Mouse (Mus musculus) v-Abl transformed pro-B cells (cell line): ENCODE data around the gene Sec14l1.

Experiments
- in situ Hi-C, 2 experiments: fragments of 400-800 bp; cut with MboI; formaldehyde crosslinking; loops; one replicate each; pipeline ENCODE4 v1.15.1; 2025; ENCODE audit not compliant: unreplicated experiment in 2 of 2

The Sec14l1 gene

DNA sequence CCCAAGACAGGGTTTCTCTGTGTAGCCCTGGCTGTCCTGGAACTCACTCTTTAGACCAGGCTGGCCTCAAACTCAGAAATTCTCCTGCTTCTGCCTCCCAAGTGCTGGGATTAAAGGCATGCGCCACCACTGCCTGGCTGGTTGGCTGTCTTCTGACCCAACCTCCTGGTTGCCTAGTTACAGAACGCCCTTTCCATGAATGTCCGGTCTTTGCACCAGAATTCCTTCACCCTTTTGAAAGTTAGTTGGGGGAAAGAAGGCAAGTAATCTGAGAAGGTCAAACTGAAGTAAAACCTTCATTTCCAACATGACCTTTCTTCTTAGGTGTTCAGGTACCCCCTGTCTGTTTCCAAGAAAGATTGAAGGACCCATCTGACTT is 31.1 kb upstream of the Sec14l1 start:
- in situ Hi-C loops, result loop anchor here (5.0 to 25.0 kb wide), 3 partner anchors 33 to 753 kb away; partner anchors contain the start of genes Afmid (in 1 of the 2), Birc5 (in 1 of the 2), Sec14l1 (in 1 of the 2) and Tk1 (in 1 of the 2)

DNA sequence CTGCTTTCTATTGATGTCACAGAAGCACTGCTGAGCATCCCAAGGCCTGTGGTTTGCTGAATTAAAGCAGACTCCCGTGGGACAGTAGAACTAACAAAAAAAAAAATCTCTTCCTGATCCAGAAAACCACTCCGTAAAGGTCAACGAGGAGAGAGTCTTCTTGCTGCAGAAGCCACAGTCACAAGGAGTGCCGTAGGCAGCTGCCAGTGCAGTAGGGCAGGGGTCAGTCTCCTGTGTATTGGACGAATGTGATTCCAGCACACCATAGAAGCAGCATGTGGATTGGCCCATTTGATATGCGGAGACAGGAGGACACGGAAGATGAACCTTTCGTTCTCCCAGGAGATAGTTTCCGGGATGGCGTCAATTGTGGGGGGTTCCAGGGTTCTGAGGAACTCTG is 28.8 kb upstream of the Sec14l1 start:
- in situ Hi-C loops, result loop anchor here in 1 of 2 experiments (25.0 kb wide), 1 partner anchor 751 kb away; the partner anchor contains the start of genes Afmid, Birc5 and Tk1

DNA sequence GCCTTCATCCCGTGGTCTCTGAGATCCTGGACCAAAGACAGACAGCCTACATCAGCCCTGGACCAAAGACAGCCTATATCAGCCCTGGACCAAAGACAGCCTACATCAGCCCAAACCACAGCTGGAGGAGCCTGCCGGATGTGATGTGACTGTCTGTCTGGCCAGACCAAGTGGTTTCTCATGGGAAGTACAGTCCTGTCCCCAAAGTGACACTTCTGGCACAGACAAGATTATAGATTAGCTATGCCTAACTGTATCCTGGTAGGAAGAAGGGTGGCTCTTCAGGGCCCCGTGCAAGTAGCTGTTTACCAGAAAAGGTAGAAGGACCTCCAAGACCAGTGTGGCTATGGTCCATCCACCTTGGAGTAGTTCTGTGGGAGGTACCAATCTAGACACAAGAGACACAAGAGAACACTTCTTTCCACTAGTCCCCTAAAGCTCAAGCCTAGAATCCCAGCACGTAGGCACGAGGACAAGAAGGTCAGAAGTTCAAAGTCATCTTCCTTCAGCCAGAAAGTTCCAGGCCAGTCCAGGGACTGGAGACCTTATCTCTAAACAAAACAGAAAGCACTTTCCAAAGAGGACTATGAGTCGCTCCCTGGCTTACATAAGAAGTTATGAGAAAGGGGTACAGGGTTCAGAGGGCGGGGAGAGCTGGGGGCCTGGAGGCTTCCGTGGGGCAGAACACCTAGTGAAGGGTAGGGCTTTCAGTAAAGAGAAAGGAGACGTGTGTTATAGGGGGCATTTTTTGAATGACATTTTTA is 27.8 kb upstream of the Sec14l1 start:
- in situ Hi-C loops, result loop anchor here in 1 of 2 experiments (25.0 kb wide), 1 partner anchor 750 kb away; the partner anchor contains the start of genes Afmid, Birc5 and Tk1

DNA sequence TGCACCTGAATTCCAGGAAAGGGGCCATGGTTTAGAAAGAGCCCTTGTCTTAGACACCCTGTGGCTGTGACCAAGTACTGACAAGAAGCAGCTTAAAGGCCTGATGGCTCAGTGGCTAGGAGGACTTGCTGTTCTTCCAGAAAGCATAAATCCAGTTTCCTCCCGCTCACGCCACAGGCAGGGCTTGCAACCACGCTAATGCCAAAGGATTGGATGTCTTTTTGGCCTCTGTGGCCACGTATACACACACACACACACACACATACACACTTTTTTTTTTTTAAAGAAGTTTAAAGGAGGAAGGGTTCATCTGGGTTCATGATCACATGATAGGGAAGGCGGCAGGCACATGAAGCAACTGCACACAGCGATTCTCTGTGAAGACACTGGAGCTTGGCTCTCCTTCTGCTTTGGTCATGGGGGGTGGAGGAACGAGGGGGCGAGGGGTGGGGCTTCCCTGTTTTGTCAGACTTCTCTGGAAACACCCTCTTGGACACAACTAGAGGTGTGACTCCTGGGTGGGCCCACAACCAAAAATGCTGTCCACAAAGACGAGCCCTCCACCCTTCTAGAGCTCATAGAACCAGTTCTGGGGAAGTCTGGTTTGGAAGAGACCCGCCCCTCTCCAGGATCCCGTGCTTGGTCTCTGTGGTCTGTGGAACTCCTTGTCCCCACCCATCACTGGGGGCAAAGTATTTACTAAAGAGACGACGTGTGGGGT is 26.5 kb upstream of the Sec14l1 start:
- in situ Hi-C loops, result loop anchor here in 1 of 2 experiments (25.0 kb wide), 1 partner anchor 749 kb away; the partner anchor contains the start of genes Afmid, Birc5 and Tk1

DNA sequence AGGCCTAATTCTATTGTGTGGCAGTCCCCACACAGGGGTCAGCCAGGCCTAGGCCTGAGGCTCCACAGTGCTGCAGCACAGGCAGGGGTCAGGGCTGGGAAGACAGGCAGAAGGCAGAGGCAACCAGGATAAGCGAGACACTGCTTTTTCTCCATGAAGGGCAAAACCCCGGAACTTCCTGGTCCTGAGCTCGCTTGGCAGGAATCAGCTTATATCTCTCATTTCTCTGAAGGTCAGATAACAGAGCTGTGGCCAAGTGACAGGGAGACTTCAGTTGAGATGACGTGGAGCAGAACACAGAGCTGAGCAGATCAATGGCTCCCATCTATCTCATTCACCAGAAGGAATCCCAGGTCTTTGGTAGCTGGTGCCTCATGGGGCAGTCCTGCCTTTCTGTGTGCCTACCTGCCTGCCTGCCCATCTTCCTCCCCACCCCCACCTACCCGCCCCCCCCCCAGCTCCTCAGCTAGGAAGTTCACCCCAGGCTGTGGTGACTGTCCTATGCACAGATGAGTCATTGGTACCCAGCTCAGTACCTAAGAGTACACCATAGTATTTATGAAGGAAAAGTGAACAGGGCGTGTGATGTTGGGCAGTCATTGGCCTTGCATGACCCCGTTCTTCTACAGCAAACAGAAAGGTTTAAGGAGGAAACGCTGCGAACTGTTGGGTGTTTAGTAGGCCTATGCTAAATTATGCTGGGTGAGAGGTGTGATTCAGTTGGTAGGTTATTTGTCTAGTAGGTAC is 25.1 kb upstream of the Sec14l1 start:
- in situ Hi-C loops, result loop anchor here in 1 of 2 experiments (25.0 kb wide), 1 partner anchor 747 kb away; the partner anchor contains the start of genes Afmid, Birc5 and Tk1

DNA sequence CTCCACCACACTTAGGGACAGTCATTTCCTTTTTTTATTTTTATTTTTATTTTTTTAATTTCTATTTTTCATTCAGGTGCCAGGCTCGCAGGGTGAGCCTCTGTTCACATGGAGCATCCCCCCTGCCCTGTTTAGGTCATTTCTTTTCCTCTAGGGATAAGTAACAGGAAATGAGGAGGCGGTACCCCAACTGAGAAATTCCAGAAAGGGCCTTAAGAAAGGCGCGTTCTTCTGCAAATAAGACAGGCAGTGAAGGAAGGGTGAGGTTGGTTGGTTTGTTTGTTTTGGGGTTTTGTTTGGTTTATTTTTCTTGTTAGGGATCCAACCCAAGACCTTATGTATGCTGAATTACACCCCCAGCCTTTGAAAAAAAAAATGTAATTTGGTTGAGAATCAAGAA is 23.6 kb upstream of the Sec14l1 start:
- in situ Hi-C loops, result loop anchor here in 1 of 2 experiments (25.0 kb wide), 1 partner anchor 746 kb away; the partner anchor contains the start of genes Afmid, Birc5 and Tk1

DNA sequence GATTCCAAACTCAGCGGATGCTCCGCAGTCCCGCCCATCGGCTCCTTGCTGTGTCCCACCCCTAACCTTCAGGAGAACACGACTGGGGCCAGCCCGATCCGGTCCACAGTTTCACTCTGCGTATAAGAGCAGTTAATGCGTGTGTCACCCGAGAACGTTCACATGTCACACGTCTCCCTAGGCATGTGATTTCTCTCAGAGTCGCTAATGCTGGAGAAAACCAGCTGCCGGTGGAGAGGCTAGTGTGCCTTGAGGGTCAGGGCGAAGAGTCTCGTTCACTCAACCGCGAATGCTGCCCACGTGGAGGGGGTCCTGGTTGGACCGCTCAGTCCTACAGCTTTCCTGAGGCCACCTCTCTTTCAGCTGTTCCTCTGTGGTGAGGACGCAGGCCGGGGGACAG is 23.1 kb upstream of the Sec14l1 start:
- in situ Hi-C loops, result loop anchor here in 1 of 2 experiments (25.0 kb wide), 1 partner anchor 745 kb away; the partner anchor contains the start of genes Afmid, Birc5 and Tk1

DNA sequence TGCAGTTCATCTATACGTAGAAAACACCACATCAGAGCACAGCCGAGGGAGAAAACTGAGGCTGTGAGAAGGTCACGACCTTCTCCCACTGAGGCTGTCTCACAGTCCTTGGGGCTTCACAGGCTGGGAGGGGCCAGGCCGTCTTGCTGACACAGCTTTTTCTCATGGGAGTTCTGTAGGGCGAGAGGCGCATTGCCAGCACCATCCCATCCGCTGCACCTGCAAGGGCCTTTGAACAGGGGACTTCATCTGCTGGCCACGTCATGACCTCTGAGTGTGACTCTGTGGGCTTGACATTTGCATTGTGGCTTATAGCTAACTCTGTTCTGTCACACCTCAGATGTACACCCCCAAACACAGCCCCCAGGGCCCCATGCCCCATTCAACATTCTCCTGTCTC is 22.3 kb upstream of the Sec14l1 start:
- in situ Hi-C loops, result loop anchor here in 1 of 2 experiments (25.0 kb wide), 1 partner anchor 745 kb away; the partner anchor contains the start of genes Afmid, Birc5 and Tk1

DNA sequence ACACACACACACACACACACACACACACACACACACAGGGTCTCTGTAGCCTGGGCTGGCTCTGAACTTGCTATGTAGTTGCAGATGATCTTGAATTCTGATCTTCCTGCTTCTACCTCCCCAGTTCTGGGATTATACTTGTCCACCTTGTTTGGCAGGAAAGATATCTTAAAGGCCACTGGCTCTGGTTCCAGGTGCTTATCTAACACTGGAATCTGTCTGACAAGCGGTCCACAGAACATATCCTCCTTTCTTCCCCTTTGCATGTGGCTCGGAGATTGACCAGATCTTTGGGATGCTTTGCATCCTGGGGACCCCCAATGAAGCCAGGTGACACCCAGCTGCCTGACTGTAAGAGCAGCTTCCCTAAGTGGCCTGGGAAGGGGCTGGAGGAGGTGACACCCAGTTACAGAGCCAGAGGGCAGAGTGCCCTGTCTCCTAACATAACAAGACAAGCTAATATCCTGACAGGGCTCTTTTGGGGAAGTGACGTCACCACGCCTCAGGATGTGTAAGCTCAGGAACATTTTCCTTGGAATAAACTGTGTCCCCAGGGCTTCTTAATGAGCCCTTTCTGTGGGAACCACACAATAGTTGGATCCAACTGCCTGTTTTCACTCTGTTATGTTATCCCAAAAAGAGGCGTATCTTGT is 20.9 kb upstream of the Sec14l1 start:
- in situ Hi-C loops, result loop anchor here in 1 of 2 experiments (25.0 kb wide), 1 partner anchor 743 kb away; the partner anchor contains the start of genes Afmid, Birc5 and Tk1

DNA sequence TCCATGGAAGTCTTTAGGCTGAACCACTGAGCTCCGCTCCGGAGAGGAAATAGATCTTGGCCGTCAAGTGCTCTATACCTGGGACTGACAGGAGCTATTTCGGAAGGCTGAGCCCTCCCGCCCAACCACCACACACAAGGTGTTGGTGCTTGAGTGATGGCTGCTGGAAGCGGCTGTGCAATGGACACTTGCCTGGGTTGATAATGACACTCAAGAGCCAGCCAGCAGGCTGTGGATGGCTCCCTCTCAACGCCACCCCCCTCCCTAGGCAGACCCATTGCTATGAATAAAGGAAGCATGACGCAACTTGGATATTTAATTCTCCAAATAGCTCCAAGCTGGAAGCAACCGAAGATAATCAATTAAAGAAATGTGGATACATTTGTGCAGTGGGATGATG is 20.3 kb upstream of the Sec14l1 start:
- in situ Hi-C loops, result loop anchor here in 1 of 2 experiments (25.0 kb wide), 1 partner anchor 743 kb away; the partner anchor contains the start of genes Afmid, Birc5 and Tk1

DNA sequence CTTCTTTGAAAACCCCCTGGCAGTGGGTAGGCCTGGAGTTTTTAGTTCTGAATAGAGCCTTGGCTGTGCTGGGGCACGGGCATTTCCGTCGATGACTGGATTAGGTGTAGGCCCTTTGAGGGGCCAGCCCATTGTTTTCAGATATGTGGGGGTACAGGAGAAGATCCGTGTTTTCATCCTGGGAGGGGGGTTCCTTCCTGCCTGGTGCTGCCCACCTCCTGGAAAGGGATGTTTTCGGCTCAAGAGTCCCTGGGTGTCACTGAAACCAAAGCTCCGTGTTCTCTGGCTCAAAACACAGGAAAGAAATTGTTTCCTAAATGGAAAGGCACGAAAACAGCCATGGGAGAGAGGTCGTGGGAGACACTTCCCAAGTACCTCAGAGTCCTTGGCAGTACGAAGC is 17.9 kb upstream of the Sec14l1 start:
- in situ Hi-C loops, result loop anchor here in 1 of 2 experiments (25.0 kb wide), 1 partner anchor 740 kb away; the partner anchor contains the start of genes Afmid, Birc5 and Tk1

DNA sequence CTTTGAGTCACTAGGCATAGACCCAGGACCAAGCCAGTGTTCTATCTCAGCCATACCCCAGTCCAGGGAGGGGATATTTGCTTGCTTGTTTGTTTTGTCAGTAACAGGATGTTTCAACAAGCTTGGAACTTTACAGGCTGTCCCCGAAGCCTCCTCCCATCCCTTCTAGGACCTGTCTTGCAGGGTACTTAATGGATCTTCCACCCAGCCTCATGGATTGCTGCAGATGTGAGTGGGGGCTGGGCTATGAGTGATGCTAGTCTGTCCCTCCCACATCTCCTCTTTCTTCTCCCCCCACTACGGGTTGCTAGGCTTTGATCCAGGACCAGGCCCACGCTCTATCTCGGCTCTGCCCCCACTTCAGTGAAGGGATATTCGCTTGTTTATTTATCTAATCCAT is 16.8 kb upstream of the Sec14l1 start:
- in situ Hi-C loops, result loop anchor here in 1 of 2 experiments (25.0 kb wide), 1 partner anchor 739 kb away; the partner anchor contains the start of genes Afmid, Birc5 and Tk1

DNA sequence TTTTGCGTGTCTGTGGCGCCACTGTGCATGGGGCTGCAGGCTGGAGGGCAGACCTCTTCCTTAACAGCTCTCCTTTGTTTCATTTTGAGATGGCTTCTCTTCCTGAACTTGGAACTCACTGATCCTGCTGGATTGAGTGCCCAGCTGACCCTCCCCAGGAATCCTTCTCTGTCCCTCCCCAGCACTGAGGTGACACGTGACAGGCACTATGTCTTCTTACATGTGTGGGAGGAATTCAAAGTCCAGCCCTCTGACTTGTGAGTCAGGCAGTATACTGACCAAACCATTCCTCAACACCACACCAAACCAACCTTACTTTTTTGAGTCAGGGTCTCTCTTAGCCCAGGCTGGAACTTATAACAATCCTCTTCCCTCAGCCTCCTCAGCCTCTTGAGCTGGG is 16.2 kb upstream of the Sec14l1 start:
- in situ Hi-C loops, result loop anchor here in 1 of 2 experiments (25.0 kb wide), 1 partner anchor 739 kb away; the partner anchor contains the start of genes Afmid, Birc5 and Tk1

DNA sequence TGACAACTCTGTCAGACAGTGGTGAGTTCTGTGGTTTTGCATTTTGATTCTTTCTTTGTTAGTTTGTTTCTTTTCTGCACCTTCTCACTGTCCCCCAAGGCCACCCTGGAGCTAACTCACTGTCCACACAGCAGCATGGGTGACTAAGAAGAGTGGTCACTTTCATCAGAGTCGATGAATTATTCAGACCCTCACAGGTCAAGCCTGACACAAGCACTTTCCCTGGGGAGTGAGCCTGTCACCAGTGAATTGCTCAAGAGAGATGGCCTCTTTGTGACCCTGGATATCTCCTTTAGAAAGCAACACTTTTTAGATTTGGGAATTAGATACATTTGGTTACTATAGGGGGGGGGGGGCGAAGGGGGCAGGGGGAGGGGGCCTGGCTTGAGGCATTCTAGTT is 15.6 kb upstream of the Sec14l1 start:
- in situ Hi-C loops, result loop anchor here in 1 of 2 experiments (25.0 kb wide), 1 partner anchor 738 kb away; the partner anchor contains the start of genes Afmid, Birc5 and Tk1

DNA sequence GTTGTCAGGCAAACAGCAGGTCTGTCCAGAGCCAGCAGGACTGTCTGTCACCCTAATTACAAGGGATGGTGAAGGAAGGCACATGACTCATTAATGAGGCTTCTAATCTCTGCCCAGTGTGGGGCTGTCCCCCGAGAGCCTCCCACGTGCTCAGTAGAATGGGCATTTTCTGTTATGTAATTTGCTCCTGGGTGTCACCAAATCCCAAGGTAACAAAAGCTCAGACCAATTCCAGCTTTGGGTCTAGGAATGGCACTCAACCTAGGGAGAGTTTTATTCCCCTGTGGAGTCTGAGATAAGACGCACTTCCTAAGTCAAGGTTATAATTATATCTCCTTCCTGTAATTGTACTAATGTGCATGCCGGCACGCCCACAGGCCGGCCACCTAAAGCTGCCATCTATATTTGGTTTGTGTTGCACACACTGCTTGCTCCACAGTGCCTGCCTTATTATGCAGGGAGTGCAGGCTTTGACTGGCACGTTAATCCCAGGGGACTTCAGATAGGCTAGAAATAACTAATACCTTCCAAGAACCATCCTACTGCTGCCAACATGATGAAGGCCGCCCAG is 13.5 kb upstream of the Sec14l1 start:
- in situ Hi-C loops, result no loop called here

DNA sequence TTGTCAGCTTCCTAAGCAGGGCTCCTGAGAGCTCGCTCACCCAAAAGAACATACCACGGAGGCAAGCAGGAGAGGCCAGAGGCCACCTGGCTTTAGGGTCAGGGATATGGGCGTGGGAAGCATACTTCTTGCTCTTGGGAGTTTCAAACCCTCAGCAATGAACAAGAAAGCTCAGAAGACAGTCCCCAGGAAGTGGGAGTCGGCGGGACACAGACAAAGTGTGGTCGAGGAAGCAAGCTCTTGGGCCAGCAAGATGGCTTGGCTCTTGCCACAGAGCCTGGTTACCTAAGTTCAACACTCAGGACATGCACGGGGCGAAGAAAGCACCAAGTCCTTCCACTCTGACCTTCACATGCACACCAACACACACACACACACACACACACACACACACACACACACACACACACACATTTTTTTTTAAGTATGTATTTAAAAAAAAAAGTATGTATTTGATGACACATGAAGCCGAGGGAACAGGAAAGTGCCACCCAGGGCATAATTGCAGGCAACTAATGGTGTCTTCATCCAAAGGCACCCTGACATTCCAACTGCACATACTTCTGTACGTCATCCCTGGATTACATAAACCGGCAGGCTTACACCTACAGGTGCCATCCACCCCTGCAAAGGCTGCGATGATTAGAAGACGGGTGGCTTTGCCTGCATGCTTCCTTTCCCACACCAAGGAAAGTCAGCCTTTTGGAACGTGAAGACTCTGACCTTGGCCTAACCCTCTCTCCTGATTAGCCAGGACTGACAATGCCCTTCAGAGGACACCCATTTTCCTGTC is 12.8 kb upstream of the Sec14l1 start:
- in situ Hi-C loops, result no loop called here

DNA sequence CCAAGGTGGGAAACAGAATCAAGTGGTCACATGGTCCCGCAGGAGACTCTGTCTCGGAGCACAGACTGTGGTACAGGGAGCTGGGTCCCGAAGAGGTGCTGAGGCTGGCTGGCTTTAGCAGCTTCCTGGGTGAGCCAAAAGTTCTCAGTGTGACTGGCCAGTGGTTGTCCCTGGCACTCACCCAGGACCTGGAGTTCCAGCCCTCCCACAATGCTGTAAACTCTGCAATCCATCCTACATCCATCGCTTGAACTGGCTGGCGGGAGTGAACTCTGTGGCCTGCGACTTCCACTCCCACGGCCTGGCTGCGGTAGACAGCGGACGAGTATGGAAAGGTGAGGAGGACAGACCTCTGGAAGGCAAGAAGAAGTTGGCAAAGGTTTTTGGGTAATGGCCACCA is 11.4 kb upstream of the Sec14l1 start:
- in situ Hi-C loops, result no loop called here
